Mouse (Mus musculus) kidney, embryonic 14.5 days (tissue): ENCODE measurements around the gene Glycam1. TPM values are rescaled to one million over a fixed set of nuclear protein-coding genes. Genes with fewer than 3 reads are reported as not detected.
"Not testable (repeated sequence)": the region's sequence is repeated elsewhere in the genome, so short reads cannot be mapped to it uniquely, and the experiment has no call there.

Experiments used
- ATAC-seq: fragments of 200-750 bp; cut with Nextera tagmentation; 2 replicates; pipeline ENCODE4 v1.8.0; 2017; ENCODE audit warnings: moderate number of reproducible peaks, mild to moderate bottlenecking, moderate TSS enrichment, moderate library complexity; ENCODE audit not compliant: low FRiP score, low TSS enrichment
- H3K27ac ChIP-seq: fragments of 300-500 bp; sonication (generic); 2 replicates; pipeline ENCODE4 v1.5.1; 2014; ENCODE audit warnings: low read depth, mild to moderate bottlenecking, low read length, moderate library complexity, mixed read lengths
- H3K27me3 ChIP-seq: fragments of 300-500 bp; sonication (generic); 2 replicates; pipeline ENCODE4 v1.6.1; 2014; ENCODE audit warnings: mild to moderate bottlenecking, low read length; ENCODE audit not compliant: control insufficient read depth, insufficient read depth
- H3K36me3 ChIP-seq: fragments of 300-500 bp; sonication (generic); 2 replicates; pipeline ENCODE4 v1.6.1; 2014; ENCODE audit warnings: low read length, mixed read lengths; ENCODE audit not compliant: control insufficient read depth, insufficient read depth
- H3K4me1 ChIP-seq: fragments of 300-500 bp; sonication (generic); 2 replicates; pipeline ENCODE4 v1.6.1; 2014; ENCODE audit warnings: low read length, mixed read lengths; ENCODE audit not compliant: control insufficient read depth, insufficient read depth
- H3K4me2 ChIP-seq: fragments of 300-500 bp; sonication (generic); replicated peaks from 2 replicates; pipeline ENCODE4 v1.6.1; 2014; ENCODE audit warnings: low read depth, mild to moderate bottlenecking, low read length
- H3K4me3 ChIP-seq: fragments of 300-500 bp; sonication (generic); 2 replicates; pipeline ENCODE4 v1.5.1; 2014; ENCODE audit warnings: mild to moderate bottlenecking, low read length
- H3K9ac ChIP-seq: fragments of 300-500 bp; sonication (generic); 2 replicates; pipeline ENCODE4 v1.6.1; 2014; ENCODE audit warnings: low read depth, mild to moderate bottlenecking, low read length, moderate library complexity
- H3K9me3 ChIP-seq: fragments of 300-500 bp; sonication (generic); 2 replicates; pipeline ENCODE4 v1.6.1; 2016; ENCODE audit warnings: low read length; ENCODE audit not compliant: control insufficient read depth
- WGBS: fragments of 180-500 bp; shearing (Covaris S2); extraction: QIAGEN DNeasy Blood & Tissue Kit; methylation state at CpG from one replicate; pipeline ENCODE4 v1.1.7; 2014; 5-methylcytosine and 5-hydroxymethylcytosine counted together
- polyA plus RNA-seq: library from polyadenylated mRNA; unstranded; fragments of >200 nt; fragmentation: Nextera tagmentation; extraction: Ambion mirVana; gene quantifications from 2 replicates; pipeline ENCODE4 v1.2.1, GENCODE M21; 2014

Glycam1 gene
- polyA plus RNA-seq: not detected in 2 replicates

DNA sequence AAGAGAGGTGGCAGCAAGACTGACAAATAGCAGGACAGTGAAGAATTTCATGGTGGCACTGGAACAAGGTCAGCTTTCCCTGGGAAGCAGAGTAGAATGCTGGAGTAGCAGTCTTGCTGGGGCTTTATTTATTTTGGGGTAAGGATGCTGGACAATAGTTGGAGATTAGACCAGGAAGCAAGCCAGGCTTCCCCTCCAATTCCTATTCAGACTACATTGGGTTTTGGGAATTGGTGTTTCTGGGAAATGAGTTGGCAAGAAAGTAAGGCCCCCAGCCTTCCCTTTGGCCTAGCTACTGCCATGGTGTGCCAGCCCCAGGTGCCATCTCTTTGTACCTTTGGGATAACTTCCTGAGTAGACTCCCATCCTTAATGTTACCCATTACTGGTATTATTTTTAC is at the start of gene Glycam1:
Glycam1 (minus strand) TSS at position 101 of the 400 bp plus-strand sequence.
- no peak within 1 kb of the TSS for H3K27ac ChIP-seq
- no peaks in the 10 kb centered on the region for H3K36me3 ChIP-seq
- no peaks in the 10 kb centered on the region for H3K27me3 ChIP-seq
- no peaks in the 10 kb centered on the region for H3K9me3 ChIP-seq
- H3K4me3 ChIP-seq: no peak within 1 kb of the TSS
- H3K9ac ChIP-seq: no peak within 1 kb of the TSS
- no peaks in the 10 kb centered on the region for H3K4me1 ChIP-seq
- no peak for ATAC-seq
- no peak within 1 kb of the TSS for H3K4me2 ChIP-seq

DNA sequence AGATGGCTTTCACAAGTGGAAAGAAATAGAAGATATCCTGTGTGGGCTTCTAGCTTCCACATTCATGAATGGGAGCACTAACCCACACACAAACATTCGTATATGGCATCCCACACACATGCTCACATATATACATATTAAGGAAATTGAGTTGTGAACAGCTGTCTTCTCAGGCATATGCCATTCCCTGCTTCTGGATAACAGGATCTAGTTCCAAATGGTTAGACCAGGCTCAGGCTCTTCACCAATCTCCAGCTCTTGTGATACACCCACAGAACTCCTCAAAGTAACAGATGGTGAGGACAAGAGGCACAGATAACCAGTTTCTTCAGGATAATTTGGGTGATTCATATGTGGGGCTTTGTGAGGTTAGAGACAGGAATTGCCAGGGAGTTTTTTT is 39.6 kb upstream of the Glycam1 start:
- Histone ChIP-seq H3K4me1 (no peaks in the 10 kb centered on the region), H3K9me3 (no peaks in the 10 kb centered on the region), H3K36me3 (no peaks in the 10 kb centered on the region), H3K27me3 (no peaks in the 10 kb centered on the region), H3K27ac (no peak overlapping the region), H3K9ac (no peak overlapping the region), H3K4me2 (no peak overlapping the region), H3K4me3 (no peak overlapping the region)
- no peak for ATAC-seq
- 88% methylated on average over 1 of the region's 1 CpGs for WGBS

DNA sequence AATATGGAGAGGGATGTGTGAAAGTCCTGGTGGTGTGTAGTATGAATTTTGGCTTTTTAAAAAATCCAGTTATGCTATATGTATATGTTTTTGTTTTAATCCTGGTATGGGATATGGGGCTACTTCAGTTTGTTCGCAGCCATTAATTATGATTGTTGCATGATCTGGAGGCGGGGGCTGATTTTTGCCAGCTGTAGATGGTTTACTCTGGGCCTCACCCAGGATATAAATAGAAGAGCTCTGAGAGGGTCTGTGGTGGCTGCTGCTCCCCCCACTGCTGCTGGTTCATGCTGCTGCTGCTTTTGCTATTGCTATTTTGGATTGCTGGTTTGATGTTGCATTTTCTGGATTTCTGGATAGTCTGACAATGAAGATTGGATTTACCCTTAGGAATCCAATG is 25.9 kb upstream of the Glycam1 start:
- H3K9me3 ChIP-seq: no peaks in the 10 kb centered on the region
- H3K4me1 ChIP-seq: no peaks in the 10 kb centered on the region
- no peak overlapping the region for H3K9ac ChIP-seq
- WGBS: 78% methylated on average over 2 of the region's 2 CpGs
- H3K4me2 ChIP-seq: no peak overlapping the region
- no peaks in the 10 kb centered on the region for H3K27me3 ChIP-seq
- H3K27ac ChIP-seq: no peak overlapping the region
- no peak for ATAC-seq
- no peaks in the 10 kb centered on the region for H3K36me3 ChIP-seq
- no peak overlapping the region for H3K4me3 ChIP-seq

DNA sequence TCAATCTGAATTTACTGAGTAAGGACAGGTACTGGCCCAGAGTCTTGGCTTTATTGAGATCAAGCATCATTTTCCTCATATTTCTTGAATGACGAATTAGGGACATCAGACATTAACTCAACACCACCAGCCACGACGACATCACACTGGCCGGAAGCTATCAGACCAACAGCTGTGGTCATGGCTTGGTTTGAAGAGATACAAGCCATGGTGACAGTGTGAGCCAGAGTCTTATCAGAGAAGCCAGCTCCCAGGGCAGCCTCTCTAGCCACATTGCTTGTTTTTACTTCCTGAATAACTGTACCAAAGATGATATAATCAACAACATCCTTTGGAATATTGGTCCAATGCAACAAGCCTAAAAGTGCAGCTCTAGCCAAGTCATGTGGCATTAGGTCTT is 22.9 kb upstream of the Glycam1 start:
- not testable (repeated sequence) for H3K27ac ChIP-seq, H3K4me3 ChIP-seq, ATAC-seq, H3K27me3 ChIP-seq, H3K9me3 ChIP-seq, H3K4me2 ChIP-seq, H3K36me3 ChIP-seq, H3K9ac ChIP-seq, H3K4me1 ChIP-seq
- WGBS: 92% methylated on average over 4 of the region's 4 CpGs

DNA sequence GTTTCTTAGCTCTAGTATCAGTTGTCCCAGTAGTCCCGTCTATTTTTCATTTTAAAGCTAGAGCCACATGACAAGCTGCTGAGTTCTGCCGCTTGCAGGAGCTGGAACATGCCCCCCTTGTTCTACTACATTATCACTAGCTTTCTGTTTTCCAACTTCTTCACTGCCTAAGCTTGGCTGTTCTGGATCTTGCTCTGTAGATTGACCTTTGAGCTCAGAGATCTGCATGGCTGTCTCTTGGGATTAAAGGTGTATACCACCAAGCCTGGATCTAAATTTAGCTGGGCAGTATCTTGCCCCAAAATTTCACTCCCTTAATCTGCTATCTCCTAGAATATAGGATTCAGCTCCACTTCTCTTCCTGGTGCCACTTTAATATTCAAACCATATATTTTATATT is 21.0 kb upstream of the Glycam1 start:
- no peak overlapping the region for H3K4me2 ChIP-seq
- H3K27ac ChIP-seq: no peak overlapping the region
- H3K4me1 ChIP-seq: no peaks in the 10 kb centered on the region
- no peak for ATAC-seq
- no peak overlapping the region for H3K9ac ChIP-seq
- H3K36me3 ChIP-seq: no peaks in the 10 kb centered on the region
- WGBS: 79% methylated on average over 2 of the region's 2 CpGs
- no peaks in the 10 kb centered on the region for H3K9me3 ChIP-seq
- no peaks in the 10 kb centered on the region for H3K27me3 ChIP-seq
- H3K4me3 ChIP-seq: no peak overlapping the region

DNA sequence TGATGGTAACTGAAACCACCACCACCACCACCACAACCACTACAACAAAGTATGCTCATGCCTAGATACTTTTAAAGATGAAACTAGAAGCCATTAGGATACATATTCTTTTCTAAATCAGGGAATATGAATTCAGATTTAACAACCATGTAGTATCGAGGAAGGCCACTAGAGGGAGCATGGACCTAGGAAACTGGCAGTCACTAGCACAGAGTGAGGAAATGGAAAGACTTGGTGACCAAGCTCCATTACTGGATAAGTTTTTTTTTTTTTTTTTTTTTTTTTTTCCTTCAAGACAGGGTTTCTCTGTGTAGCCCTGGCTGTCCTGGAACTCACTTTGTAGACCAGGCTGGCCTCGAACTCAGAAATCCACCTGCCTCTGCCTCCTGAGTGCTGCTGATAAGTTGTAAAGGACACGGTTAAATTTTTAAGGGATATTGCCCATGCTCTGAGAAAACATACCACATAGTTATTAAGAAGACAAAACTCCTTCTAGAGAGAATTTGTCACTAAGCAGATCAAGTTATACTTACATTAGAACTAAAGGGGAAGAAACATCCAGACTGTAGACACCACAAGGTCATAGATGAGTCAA is 12.7 kb downstream of the Glycam1 start:
- ATAC-seq: peak; percentile 35; the same call in 1 of the 2 replicates
- H3K36me3 ChIP-seq: no peaks in the 10 kb centered on the region
- H3K9me3 ChIP-seq: no peaks in the 10 kb centered on the region
- 48% methylated on average over 3 of the region's 3 CpGs for WGBS
- no peak overlapping the region for H3K27ac ChIP-seq
- H3K9ac ChIP-seq: no peak overlapping the region
- H3K4me1 ChIP-seq: no peaks in the 10 kb centered on the region
- H3K4me3 ChIP-seq: no peak overlapping the region
- H3K27me3 ChIP-seq: no peaks in the 10 kb centered on the region
- no peak overlapping the region for H3K4me2 ChIP-seq

DNA sequence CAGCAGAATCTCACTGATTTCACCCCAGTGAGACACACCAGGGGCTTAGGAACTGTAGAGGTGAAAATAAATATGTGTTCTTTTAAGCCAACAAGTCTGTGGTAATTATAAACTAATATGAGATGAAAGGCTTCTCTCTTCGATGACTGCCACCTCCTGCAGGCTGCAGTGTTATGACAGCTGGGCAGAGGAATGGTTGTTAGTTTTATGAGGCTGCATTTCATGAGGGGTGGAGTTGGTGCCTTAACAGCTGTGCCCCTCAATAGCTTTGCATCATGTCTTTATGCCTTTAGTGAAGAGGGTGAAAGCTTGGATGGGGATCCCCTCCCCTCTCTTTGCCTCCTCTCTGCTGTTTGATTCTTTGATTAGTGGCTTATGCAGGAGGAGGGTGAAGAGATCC is 13.8 kb downstream of the Glycam1 start:
- WGBS: 12% methylated on average over 1 of the region's 1 CpGs
- H3K27ac ChIP-seq: no peak overlapping the region
- no peak for ATAC-seq
- no peak overlapping the region for H3K4me2 ChIP-seq
- H3K9me3 ChIP-seq: no peaks in the 10 kb centered on the region
- H3K27me3 ChIP-seq: no peaks in the 10 kb centered on the region
- no peaks in the 10 kb centered on the region for H3K4me1 ChIP-seq
- no peaks in the 10 kb centered on the region for H3K36me3 ChIP-seq
- no peak overlapping the region for H3K4me3 ChIP-seq
- no peak overlapping the region for H3K9ac ChIP-seq

DNA sequence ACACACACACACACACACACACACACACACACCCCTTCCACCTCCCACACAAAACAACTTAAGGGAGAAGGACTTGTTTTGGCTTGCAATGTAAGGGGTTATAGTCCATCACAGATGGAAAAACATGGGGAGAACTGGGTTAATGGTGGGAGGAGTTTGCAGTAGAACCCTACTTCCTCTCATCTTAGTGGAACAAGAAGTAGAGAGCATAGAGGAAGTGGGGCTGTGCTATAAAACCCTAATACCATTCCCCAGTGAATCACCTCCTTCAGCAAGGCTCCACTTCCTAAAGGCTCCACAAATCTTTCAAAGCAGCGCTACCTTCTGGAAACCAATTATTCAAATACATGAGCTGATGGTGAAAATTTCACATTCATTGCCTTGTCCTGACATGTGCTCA is 15.4 kb downstream of the Glycam1 start:
- H3K9me3 ChIP-seq: no peaks in the 10 kb centered on the region
- 87% methylated on average over 1 of the region's 1 CpGs for WGBS
- H3K9ac ChIP-seq: no peak overlapping the region
- H3K4me2 ChIP-seq: no peak overlapping the region
- H3K4me1 ChIP-seq: no peaks in the 10 kb centered on the region
- H3K4me3 ChIP-seq: no peak overlapping the region
- no peaks in the 10 kb centered on the region for H3K27me3 ChIP-seq
- H3K27ac ChIP-seq: no peak overlapping the region
- H3K36me3 ChIP-seq: no peaks in the 10 kb centered on the region
- ATAC-seq: no peak

DNA sequence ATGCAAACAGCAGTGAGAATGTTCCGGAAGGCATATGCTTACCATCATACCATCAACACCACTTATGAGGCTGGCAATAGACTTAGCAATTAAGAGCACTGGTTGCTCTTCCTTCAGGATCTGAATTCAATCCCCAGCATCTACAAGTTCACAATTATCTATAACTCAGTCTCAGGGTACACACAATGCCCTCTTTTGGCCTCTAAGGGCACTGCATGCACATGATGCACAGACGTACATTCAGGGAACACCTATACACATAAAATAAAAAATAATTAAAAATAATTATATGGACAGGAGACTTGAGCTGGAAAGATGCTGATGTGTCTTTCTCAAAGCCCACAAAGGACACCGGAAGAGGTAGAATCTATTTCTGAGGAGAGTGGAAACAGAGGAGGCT is 16.9 kb downstream of the Glycam1 start:
- no peaks in the 10 kb centered on the region for H3K36me3 ChIP-seq
- no peak overlapping the region for H3K27ac ChIP-seq
- no peaks in the 10 kb centered on the region for H3K9me3 ChIP-seq
- no peak overlapping the region for H3K9ac ChIP-seq
- no peak for ATAC-seq
- 91% methylated on average over 3 of the region's 3 CpGs for WGBS
- no peak overlapping the region for H3K4me3 ChIP-seq
- H3K27me3 ChIP-seq: no peaks in the 10 kb centered on the region
- no peak overlapping the region for H3K4me2 ChIP-seq
- no peaks in the 10 kb centered on the region for H3K4me1 ChIP-seq
